Mouse (Mus musculus) cerebellum, adult 2 months (tissue): ENCODE data around the gene Trnp1.

Experiments
- CTCF ChIP-seq: fragments of 200-500 bp; IDR thresholded peaks from 2 replicates; pipeline ENCODE4 v1.5.1; 2011; ENCODE audit warnings: low read depth, mild to moderate bottlenecking, control low read depth, low read length, moderate library complexity, borderline replicate concordance; ENCODE audit not compliant: insufficient read depth
- POLR2A ChIP-seq: fragments of 200-500 bp; IDR thresholded peaks from 2 replicates; pipeline ENCODE4 v1.6.1; 2011; ENCODE audit warnings: low read length, control low read depth, borderline replicate concordance; ENCODE audit not compliant: insufficient read depth

- TF ChIP-seq CTCF (no peak), POLR2A (no peak)
These were observed 38.3 kb downstream of the Trnp1 start for GRCm38 (mm10) chr4:133460006-133460405.
